Mouse (Mus musculus) liver, adult (tissue): ENCODE data around the gene Stxbp1.
A peak's percentile ranks its signal among the peaks of the same experiment; 100 is the strongest.

Source experiments
- GATA4 ChIP-seq: IDR thresholded peaks from 2 replicates; pipeline ENCODE4 v1.6.1; 2014; ENCODE audit warnings: mild to moderate bottlenecking, low read length; ENCODE audit not compliant: insufficient replicate concordance

Stxbp1 gene

DNA sequence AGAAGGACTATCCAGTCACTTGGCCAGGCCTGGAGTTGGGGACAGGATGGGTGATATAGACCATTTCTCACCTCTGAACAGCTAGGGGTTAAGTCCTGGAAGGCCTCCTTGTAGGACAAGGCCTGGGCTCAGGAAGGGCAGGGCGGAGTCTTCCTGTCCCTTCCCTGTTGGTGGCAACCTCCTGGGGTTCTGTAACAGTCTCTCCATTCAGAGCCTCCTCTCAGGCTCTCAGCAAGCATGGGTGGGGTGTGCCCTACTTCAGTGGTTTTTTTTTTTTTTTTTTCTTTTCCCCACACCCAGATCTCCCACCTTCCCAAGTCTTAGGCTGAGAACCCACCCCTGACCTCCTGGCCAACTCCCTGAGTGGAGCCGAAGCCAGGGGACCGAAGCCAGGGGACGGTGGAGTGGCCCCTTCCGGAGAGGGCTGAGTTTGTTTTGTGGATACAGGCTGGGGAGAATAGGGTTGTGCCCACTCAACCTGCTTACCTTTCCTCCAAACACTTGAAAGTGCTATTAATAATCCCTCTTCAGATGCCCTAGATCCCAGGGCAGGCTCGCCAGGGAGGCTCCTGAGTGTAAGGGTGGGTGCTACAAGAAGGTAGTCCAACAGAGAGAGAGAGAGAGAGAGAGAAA is 30.8 kb upstream of the Stxbp1 start:
- TF ChIP-seq GATA4, result no peak

GRCm38 (mm10) chr2:32877303-32877702 is 30.3 kb upstream of the Stxbp1 start:
- peak; percentile 42; the same call in 1 of the 2 replicates for TF ChIP-seq GATA4

DNA sequence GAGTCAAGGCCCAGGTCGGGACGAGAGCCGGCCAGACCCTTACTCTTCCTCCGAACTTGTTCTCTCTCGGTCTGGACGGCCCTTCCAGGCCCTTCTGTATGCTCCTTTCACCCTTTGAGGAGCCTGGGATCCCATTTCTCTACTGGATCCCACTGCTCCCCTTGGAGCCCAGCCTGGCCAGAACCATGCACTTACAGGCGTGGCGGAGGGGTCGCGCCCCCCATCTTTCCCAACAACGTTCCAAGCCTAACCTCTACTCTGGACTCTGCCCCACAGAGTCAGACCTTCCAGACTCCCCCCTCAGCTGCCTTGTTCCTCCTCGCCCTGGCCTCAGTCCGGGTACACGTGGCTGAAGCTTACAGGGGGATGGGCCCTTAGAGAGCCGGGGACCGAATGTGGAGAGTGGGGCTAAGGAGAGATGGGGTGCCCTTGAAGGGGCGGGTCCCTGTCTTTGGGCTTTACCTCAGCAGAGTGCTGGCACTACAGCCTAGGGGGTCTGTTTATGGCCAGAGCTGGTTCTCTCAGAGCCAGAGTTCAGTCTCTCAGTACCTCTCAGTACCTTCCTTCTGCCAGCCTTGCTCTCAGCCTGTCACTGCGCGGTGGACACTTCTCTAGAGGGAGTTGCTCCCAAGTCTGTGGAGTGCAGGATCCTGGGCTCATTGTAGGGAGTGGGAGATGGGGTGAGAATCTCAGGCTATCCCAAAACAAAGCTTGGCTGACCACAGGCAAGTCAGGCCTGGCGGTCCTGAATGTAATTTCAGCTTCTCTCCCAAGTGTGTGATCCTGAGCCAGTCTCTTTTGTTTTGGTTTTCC is 29.7 kb upstream of the Stxbp1 start:
- TF ChIP-seq GATA4, result no peak

GRCm38 (mm10) chr2:32875675-32876489 is 28.8 kb upstream of the Stxbp1 start, which contains the start of gene Fam129b:
Gene Fam129b (plus strand): TSS chr2:32876114.
- no peak for TF ChIP-seq GATA4

DNA sequence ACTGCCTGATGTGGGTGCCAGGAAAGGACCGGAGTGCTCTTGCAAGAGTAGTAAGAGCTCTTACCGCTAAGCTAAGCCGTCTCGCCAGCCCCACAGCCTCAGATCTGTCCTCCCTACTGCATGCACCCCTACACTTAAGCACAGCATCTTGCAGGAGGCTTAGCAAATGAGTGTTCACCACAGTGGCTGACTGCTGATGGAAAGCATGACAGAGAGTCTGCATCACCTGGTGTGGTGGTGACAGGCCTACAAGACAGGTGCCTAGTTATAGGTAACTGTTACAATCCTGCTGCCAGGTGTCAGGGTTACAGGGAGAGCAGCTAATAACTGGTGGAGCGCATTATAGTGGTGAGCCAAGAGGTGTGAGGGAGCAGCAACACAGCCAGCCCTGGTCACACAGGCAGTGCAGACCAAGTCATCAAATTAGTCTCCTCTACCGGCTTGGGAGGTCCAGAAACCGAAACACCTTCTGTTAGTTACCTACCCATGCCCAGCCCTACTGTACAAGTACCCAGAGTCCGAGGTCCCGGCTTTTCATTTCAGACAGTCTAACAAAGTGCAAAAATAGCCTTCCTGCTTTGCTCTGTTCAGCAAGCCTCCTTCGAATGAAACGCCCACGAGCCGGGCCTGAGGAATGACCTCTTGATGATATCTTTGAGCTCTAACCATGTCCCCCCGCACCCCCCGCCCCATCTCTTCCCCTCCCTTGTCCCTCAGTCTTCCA is 28.1 kb upstream of the Stxbp1 start:
- TF ChIP-seq GATA4, result no peak

GRCm38 (mm10) chr2:32874070-32874469 is 27.0 kb upstream of the Stxbp1 start:
- TF ChIP-seq GATA4, result no peak

DNA sequence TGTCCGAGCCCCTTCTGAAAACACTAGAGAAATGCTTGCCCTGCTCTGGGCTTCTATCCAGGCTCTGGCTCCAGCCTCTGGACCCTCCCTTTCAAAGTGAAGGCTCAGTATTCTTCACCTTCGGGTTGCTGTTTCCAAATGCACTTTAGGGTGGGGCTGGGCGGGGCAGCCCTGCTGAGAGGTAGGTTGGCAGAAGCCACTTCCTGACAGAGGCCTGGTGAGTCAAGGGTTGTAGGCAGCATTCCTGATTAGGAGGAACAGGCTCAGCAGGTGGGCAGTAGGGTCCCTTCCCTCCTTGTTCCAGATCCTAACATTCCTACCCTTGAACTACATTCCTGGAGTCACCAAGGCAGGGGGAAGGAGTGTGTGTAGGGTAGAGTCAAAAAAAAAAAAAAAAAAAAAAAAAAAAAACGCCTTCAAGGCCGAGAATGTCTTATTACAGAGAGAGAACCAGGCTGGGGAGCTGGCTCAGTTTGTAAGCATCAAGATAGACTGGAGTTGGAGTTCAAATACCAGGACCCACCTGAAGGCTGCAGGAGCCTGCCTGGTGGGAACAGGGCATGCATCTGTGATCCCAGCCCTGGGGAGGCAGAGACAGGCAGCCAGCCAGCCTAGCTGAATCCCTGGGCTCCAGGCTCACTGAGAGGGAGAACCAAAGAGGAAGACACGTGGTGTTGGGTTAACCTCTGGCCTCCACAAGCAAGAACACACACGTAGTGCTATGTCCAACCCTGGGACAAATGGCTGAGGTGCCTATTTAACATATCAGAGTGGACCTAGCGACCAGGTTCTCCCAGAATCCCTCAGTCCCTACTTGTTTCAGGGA is 23.4 kb upstream of the Stxbp1 start:
- TF ChIP-seq GATA4, result no peak

DNA sequence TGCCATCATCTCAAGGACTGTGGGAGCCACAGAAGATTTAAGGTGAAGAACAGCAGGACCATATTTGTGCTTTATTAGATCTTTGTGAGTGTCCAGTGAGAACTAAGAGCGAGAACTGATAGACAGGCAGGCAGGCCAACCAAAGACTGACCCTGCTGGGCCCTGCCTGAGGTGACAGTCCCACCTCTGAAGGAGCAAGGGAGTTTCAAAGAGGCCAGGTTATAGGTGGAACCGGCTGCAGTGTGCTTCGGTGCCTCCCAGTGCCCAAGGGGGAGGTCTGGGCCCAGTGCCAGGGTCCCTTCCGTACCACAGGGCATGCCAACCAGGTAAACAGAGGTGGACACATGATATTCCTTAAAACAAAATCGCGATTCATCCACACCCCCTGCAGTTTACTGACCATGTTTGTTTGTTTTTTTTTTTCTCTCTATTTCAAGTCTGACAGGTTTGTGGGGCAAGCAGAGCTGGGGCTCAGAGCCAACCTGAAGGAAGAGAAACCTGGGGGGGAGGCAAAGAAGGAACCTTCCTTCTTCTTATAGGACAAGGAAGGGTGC is 22.8 kb upstream of the Stxbp1 start:
- TF ChIP-seq GATA4, result no peak

GRCm38 (mm10) chr2:32867354-32867753 is 20.3 kb upstream of the Stxbp1 start:
- no peak for TF ChIP-seq GATA4

DNA sequence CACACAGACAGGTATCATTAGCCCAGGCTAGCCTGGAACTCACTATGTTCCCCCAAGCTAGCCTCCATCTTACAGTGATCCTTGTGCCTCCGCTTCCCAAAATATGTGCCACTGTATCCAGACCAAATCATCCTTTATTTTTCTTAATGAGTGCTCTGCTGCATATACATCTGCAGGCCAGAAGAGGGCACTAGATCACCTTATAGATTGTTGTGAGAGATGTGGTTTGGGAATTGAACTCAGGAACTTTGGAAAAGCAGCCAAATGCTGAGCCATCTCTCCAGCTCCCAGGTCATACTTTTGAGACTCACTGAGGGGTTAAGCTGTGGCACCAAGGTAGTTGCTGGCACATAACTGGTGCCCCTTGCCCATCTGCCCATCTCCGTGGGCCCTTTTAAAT is 17.7 kb upstream of the Stxbp1 start:
- TF ChIP-seq GATA4, result no peak

- no peak for TF ChIP-seq GATA4
Observed at GRCm38 (mm10) chr2:32863317-32863716, 16.3 kb upstream of the Stxbp1 start.

DNA sequence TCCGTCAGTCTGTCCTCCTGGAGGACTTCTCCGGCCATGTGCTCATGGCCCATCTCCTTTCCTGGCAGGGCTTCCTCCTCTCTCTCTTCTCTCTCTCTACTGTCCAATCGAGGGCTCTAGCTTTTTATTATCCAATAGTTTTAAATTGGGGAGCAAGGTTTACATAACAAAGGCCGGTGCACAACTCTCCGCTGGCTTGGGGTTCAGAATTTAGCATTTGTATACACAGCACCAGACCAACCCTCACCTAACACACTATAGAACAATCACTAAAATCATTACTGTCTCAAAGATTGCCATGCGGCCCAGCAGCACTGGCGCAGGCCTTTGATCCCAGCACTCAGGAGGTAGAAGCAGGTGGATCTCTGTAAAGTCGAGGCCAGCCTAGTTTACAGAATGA is 13.8 kb upstream of the Stxbp1 start:
- no peak for TF ChIP-seq GATA4

DNA sequence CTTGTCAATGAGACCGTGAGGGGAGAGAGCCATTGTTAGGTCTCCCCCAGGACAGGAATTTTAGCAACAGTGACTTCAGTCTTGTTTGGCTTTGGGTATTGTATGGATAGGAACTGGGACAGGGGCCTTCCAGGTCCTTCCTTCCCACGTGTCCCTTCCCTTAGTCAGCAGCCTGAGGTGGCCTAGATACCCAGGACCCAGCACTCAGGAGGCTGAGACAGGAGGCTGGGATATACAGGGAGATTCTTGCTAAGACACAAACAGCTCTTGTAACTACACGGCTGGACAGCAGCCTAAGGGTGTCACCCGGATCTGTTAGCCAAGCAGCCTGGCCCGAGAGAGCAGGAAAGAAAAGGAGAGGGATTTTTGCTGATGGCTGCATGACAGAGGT is 12.6 kb upstream of the Stxbp1 start:
- TF ChIP-seq GATA4, result no peak
